Mouse (Mus musculus): ENCODE measurements around the gene Olig2.

- TF ChIP-seq CTCF (IDR thresholded peaks at IDR 0.05; ENCODE audit: control insufficient read depth, insufficient read depth, low read length) (no peak), POLR2A (IDR thresholded peaks at IDR 0.05; ENCODE audit: borderline replicate concordance, control insufficient read depth, low read depth, low read length) (no peak)
These were observed 8.1 kb downstream of the Olig2 start for GRCm38 (mm10) chr16:91233241-91233944.
